In genomic region chr3:41497771-41498170, GRCm38 (mm10) we compare ENCODE assay signal across 20 mouse cellular contexts. TPM values are rescaled to one million over a fixed set of nuclear protein-coding genes. Genes with fewer than 3 reads are reported as not detected.
DNase-seq lines count a peak whose midpoint lies in the region; ATAC-seq and TF ChIP-seq lines count a peak whose summit lies in the region.
"Had no signal": no experiment of that assay in that cellular context is flagged by ENCODE, and none has a peak within 500 bp of the region (broad histone marks: within the 10 kb centered on the region; RNA-seq: fewer than 3 reads in every experiment).

No protein-coding gene starts in this region.

- no peak for TF ChIP-seq CTCF in heart, adult 2 months (IDR thresholded peaks at IDR 0.05)
- TF ChIP-seq CTCF in E14TG2a.4 (conservative IDR thresholded peaks at IDR 0.05; ENCODE audit: low read length), result no peak
- no peak for TF ChIP-seq CTCF in ES-Bruce4 (IDR thresholded peaks at IDR 0.05; ENCODE audit: low read depth, low read length)

- H3K4me1 ChIP-seq in heart, embryonic 11.5 days (ENCODE audit: control insufficient read depth, insufficient read depth, low read length), result no peaks in the 10 kb centered on the region
- H3K4me1 ChIP-seq in heart, embryonic 15.5 days (replicated peaks), result no peaks in the 10 kb centered on the region
- peaks cover 1% of the 10 kb centered on the region; the same call in 1 of the 2 replicates for H3K4me1 ChIP-seq in heart, adult 2 months (ENCODE audit: control insufficient read depth, insufficient read depth, low read length)
- H3K4me1 ChIP-seq in E14TG2a.4 (replicated peaks; ENCODE audit: low read depth, low read length), result peaks cover 68% of the 10 kb centered on the region
- no peaks in the 10 kb centered on the region for H3K4me1 ChIP-seq in ES-Bruce4 (ENCODE audit: control insufficient read depth, insufficient read depth, low read length)
- no peaks in the 10 kb centered on the region for H3K4me1 ChIP-seq in neural tube, embryonic 15.5 days
- H3K4me1 ChIP-seq: forebrain, embryonic 13.5 days; hindbrain, embryonic 15.5 days had no signal

- H3K4me2 ChIP-seq in heart, embryonic 11.5 days, result peak overlapping the region; percentile 43
- H3K4me2 ChIP-seq in heart, embryonic 15.5 days, result peak overlapping the region; percentile 43; the same call in 1 of the 2 replicates
- H3K4me2 ChIP-seq in neural tube, embryonic 15.5 days, result no peak overlapping the region
- H3K4me2 ChIP-seq: forebrain, embryonic 13.5 days; hindbrain, embryonic 15.5 days; kidney, embryonic 15.5 days had no signal

- no peaks in the 10 kb centered on the region for H3K36me3 ChIP-seq in heart, embryonic 11.5 days (ENCODE audit: control insufficient read depth, insufficient read depth, low read length)
- no peaks in the 10 kb centered on the region for H3K36me3 ChIP-seq in heart, embryonic 15.5 days
- H3K36me3 ChIP-seq in heart, adult 2 months (ENCODE audit: control insufficient read depth, insufficient read depth, low read length), result no peaks in the 10 kb centered on the region
- H3K36me3 ChIP-seq in E14TG2a.4 (ENCODE audit: insufficient read depth, low read length) (peaks cover 20% of the 10 kb centered on the region), ES-Bruce4 (ENCODE audit: control insufficient read depth, insufficient read depth, low read length, poor library complexity, severe bottlenecking) (no peaks in the 10 kb centered on the region)
- H3K36me3 ChIP-seq in neural tube, embryonic 15.5 days, result no peaks in the 10 kb centered on the region
- H3K36me3 ChIP-seq: embryonic facial prominence, embryonic 10.5 days; hindbrain, embryonic 15.5 days; kidney, embryonic 15.5 days had no signal

- H3K27me3 ChIP-seq in heart, embryonic 11.5 days (ENCODE audit: control insufficient read depth, insufficient read depth, low read length), result no peaks in the 10 kb centered on the region
- H3K27me3 ChIP-seq in heart, embryonic 15.5 days, result no peaks in the 10 kb centered on the region
- no peaks in the 10 kb centered on the region for H3K27me3 ChIP-seq in heart, adult 2 months (ENCODE audit: control insufficient read depth, insufficient read depth, low read length)
- H3K27me3 ChIP-seq in E14TG2a.4 (ENCODE audit: insufficient read depth, low read length) (no peaks in the 10 kb centered on the region), ES-Bruce4 (ENCODE audit: control insufficient read depth, insufficient read depth, low read length, poor library complexity, severe bottlenecking) (no peaks in the 10 kb centered on the region)
- H3K27me3 ChIP-seq in neural tube, embryonic 15.5 days (replicated peaks), result no peaks in the 10 kb centered on the region
- H3K27me3 ChIP-seq: forebrain, embryonic 13.5 days; hindbrain, embryonic 15.5 days; kidney, embryonic 15.5 days; Patski had no signal

- no peak for ATAC-seq in heart, embryonic 11.5 days (replicated peaks; ENCODE audit: insufficient number of reproducible peaks, low FRiP score, low TSS enrichment)
- ATAC-seq in heart, embryonic 15.5 days (replicated peaks; ENCODE audit: insufficient number of reproducible peaks, insufficient read depth, low FRiP score, low read depth), result no peak
- ATAC-seq in neural tube, embryonic 15.5 days (ENCODE audit: low FRiP score), result no peak
- ATAC-seq: activated CD4-positive, CD25-positive, alpha-beta regulatory T cell, adult 4 months; forebrain, postnatal 0 days; intestine, embryonic 16.5 days; Patski had no signal

- TF ChIP-seq EP300 in heart, adult 2 months (IDR thresholded peaks at IDR 0.05; ENCODE audit: insufficient read depth, low read depth, low read length), result no peak
- TF ChIP-seq EP300 in ES-Bruce4 (IDR thresholded peaks at IDR 0.05; ENCODE audit: insufficient read depth, low read depth, low read length), result no peak

- intact Hi-C loops in heart, adult 2 months (cut with DNase I), result no loop called here

- no peak for TF ChIP-seq POLR2A in heart, adult 2 months (IDR thresholded peaks at IDR 0.05; ENCODE audit: insufficient read depth, low read depth, low read length)
- no peak for TF ChIP-seq POLR2A in ES-Bruce4 (IDR thresholded peaks at IDR 0.05; ENCODE audit: insufficient read depth, low read length)

- H3K4me3 ChIP-seq in heart, embryonic 11.5 days (ENCODE audit: low read depth, low read length), result no peak overlapping the region
- H3K4me3 ChIP-seq in heart, embryonic 15.5 days, result no peak overlapping the region
- no peak overlapping the region for H3K4me3 ChIP-seq in heart, adult 2 months
- peak overlapping the region; percentile 74 for H3K4me3 ChIP-seq in E14TG2a.4 (replicated peaks; ENCODE audit: low read length)
- H3K4me3 ChIP-seq in ES-Bruce4 (ENCODE audit: low read depth, low read length), result peak overlapping the region; percentile 98
- no peak overlapping the region for H3K4me3 ChIP-seq in neural tube, embryonic 15.5 days (replicated peaks)
- H3K4me3 ChIP-seq: embryonic facial prominence, embryonic 10.5 days; forebrain, embryonic 13.5 days; hindbrain, embryonic 15.5 days; kidney, embryonic 15.5 days had no signal

- no peaks in the 10 kb centered on the region for H3K9me3 ChIP-seq in heart, embryonic 11.5 days (replicated peaks; ENCODE audit: control insufficient read depth, low read length)
- no peaks in the 10 kb centered on the region for H3K9me3 ChIP-seq in heart, embryonic 15.5 days (replicated peaks)
- H3K9me3 ChIP-seq in E14TG2a.4 (ENCODE audit: low read length) (no peaks in the 10 kb centered on the region), ES-Bruce4 (replicated peaks; ENCODE audit: control insufficient read depth, insufficient read depth, low read length, poor library complexity, severe bottlenecking) (no peaks in the 10 kb centered on the region)
- no peaks in the 10 kb centered on the region for H3K9me3 ChIP-seq in neural tube, embryonic 15.5 days (replicated peaks)
- H3K9me3 ChIP-seq: embryonic facial prominence, embryonic 10.5 days; forebrain, embryonic 13.5 days; hindbrain, embryonic 15.5 days; kidney, embryonic 15.5 days had no signal

- DNase-seq in heart, adult 9 months (ENCODE audit: low spot score in 2 of 2), result no peak
- DNase-seq in heart, adult 2 months, result no peak
- DNase-seq: adrenal gland, postnatal 14 days; cerebellum, adult 11-12 months; cerebellum, adult 9-10 months; forebrain, postnatal 0 days; gastrocnemius, postnatal 36 days; kidney, adult 2 months had no signal

- no peaks in the 10 kb centered on the region for H3K79me2 ChIP-seq in heart, adult 2 months (replicated peaks; ENCODE audit: control insufficient read depth, insufficient read depth, low read length)

- no peak overlapping the region for H3K9ac ChIP-seq in heart, embryonic 11.5 days (ENCODE audit: low read depth, low read length)
- H3K9ac ChIP-seq in heart, embryonic 15.5 days, result no peak overlapping the region
- H3K9ac ChIP-seq in heart, adult 2 months (ENCODE audit: low read depth, low read length), result no peak overlapping the region
- H3K9ac ChIP-seq in ES-Bruce4 (ENCODE audit: low read depth, poor library complexity, severe bottlenecking), result peak overlapping the region; percentile 80
- H3K9ac ChIP-seq in neural tube, embryonic 15.5 days (replicated peaks), result no peak overlapping the region
- H3K9ac ChIP-seq: forebrain, embryonic 13.5 days; forebrain, postnatal 0 days; hindbrain, embryonic 15.5 days; kidney, embryonic 15.5 days had no signal

- 54% methylated on average over 8 of the region's 8 CpGs for WGBS in heart, embryonic 11.5 days (ENCODE audit: insufficient replicate concordance)
- WGBS in heart, embryonic 15.5 days, result 62% methylated on average over 8 of the region's 8 CpGs
- WGBS in heart, adult 2 months, result 76% methylated on average over 8 of the region's 8 CpGs
- 76% methylated on average over 8 of the region's 8 CpGs for WGBS in neural tube, embryonic 15.5 days

- no peak overlapping the region for H3K27ac ChIP-seq in heart, embryonic 11.5 days (ENCODE audit: low read depth, low read length)
- no peak overlapping the region for H3K27ac ChIP-seq in heart, embryonic 15.5 days
- H3K27ac ChIP-seq in heart, adult 2 months, result no peak overlapping the region
- H3K27ac ChIP-seq in ES-Bruce4 (ENCODE audit: insufficient read depth, low read length), result peak overlapping the region; percentile 100
- H3K27ac ChIP-seq in neural tube, embryonic 15.5 days (replicated peaks), result no peak overlapping the region
- H3K27ac ChIP-seq: embryonic facial prominence, embryonic 10.5 days; forebrain, embryonic 13.5 days; hindbrain, embryonic 15.5 days; kidney, embryonic 15.5 days had no signal

RNA-seq across cellular contexts. Expression of gene Jade1, which starts 57.8 kb away (rescaled TPM):
- 12.0 and 13.8 TPM in 2 replicates for polyA plus RNA-seq in heart, embryonic 11.5 days (2014; fragmentation: Nextera tagmentation; extraction: Ambion mirVana)
- polyA plus RNA-seq in heart, embryonic 15.5 days (2015; fragmentation: Nextera tagmentation; extraction: Ambion mirVana), result 15.9 and 16.0 TPM in 2 replicates
- 10 to 100 TPM; 28.5 to 38.6 TPM for total RNA-seq in heart, adult 2 months (2021)
- 10.1 and 24.0 TPM in 2 replicates for polyA plus RNA-seq in heart, adult 2 months (2012; rRNA removed)
- polyA plus RNA-seq in ES-Bruce4 (2011; ENCODE audit: insufficient read depth, insufficient read length, low read depth, missing spikeins), result 179 and 201 TPM in 2 replicates
- polyA plus RNA-seq in neural tube, embryonic 15.5 days (2015; fragmentation: Nextera tagmentation; extraction: Ambion mirVana), result 15.2 and 15.6 TPM in 2 replicates

Comparison
In these comparisons a context has a peak if more than half of its experiments do, and no peak if none do; other contexts are left out.
1. H3K4me3 ChIP-seq: peak in E14TG2a.4 (single experiment) and ES-Bruce4 (single experiment); none in heart, embryonic 11.5 days (single experiment), heart, embryonic 15.5 days (single experiment), heart, adult 2 months (single experiment) and neural tube, embryonic 15.5 days (single experiment).